Mouse (Mus musculus) G1E-ER4 (cell line): ENCODE results near the gene Gm20721. TPM values are rescaled to one million over a fixed set of nuclear protein-coding genes. Genes with fewer than 3 reads are reported as not detected.

ENCODE experiments used
- GATA1 ChIP-seq: IDR thresholded peaks from one replicate; pipeline ENCODE4 v1.8.0; 2012; ENCODE audit warnings: low read length, inconsistent platforms
- polyA plus RNA-seq: library from polyadenylated mRNA; stranded (reverse); fragments of >175 nt; gene quantifications from 2 replicates; pipeline ENCODE4 v1.2.3, GENCODE M21; 2012

Gm20721 gene
- polyA plus RNA-seq, 1 experiment: 0.33 TPM

DNA sequence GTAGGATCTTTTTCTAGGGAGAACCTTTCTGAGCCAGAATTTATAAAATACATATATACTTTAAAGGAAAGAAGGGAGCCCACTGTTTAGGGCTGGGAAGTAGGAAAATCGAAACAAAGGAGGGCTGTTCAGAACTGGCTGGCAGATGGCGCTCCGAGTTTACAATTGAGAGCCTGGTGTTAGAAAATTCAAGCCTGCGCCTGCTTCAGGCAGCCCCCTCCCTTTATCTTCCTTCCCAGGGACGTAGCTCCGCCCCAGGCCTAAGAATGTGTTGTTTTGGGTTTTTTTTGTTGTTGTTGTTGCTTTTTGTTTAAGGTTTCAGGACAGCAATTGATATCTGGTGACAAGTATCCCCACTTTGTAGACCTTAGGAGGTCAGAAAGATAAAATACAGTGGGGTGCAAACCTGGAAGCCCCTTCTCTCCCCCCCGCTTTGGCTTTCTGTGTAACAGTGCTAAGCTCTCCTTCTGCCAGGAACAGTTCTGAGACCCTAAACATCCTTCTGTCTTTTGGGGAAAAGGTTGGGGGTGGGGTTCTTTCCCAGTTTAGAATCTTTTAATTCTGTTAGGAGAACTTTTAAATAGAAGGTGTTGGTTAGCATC, 35.5 kb downstream of the Gm20721 start:
- no peak for TF ChIP-seq GATA1

DNA sequence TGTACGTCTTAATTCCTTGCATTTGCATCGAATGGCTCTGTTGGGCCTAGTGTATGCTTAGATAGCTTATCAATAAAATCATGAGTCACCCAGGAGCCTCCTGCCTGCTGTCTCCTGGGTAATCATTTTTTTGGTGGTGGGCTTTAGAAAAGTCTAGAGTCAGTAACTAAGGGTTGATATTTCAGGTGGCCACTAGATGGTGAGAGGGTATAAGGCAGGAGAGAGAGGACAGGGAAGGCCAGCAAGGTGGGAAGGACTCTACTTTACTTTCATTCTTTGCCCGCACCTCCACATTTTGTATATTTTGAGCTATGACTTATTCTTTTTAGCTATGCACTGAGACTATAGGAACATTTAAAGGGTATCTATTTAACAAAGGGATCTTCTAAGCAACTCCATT, 38.6 kb downstream of the Gm20721 start:
- no peak for TF ChIP-seq GATA1

DNA sequence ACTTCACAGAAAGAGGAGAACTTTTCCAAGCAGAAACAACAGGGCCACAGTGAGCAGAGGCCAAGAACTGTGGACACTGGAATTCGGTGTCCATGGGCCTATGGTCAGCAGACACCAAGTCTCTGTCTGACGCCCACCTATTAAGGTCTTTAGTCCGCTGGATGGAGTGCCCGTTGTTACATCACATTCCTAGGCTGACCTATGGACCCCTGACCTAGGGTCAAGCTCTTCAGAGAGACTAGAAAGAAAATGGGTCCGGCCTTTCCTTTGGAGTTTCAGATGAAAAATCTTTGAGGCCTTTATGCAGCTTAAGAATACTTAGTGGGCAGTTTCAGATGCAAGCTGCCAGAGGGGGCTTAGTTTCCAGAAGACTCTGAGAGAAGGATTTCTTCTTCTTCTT, 40.9 kb downstream of the Gm20721 start:
- TF ChIP-seq GATA1: no peak

- TF ChIP-seq GATA1: no peak
Measured at GRCm38 (mm10) chr2:174302526-174302925, 44.0 kb downstream of the Gm20721 start.

DNA sequence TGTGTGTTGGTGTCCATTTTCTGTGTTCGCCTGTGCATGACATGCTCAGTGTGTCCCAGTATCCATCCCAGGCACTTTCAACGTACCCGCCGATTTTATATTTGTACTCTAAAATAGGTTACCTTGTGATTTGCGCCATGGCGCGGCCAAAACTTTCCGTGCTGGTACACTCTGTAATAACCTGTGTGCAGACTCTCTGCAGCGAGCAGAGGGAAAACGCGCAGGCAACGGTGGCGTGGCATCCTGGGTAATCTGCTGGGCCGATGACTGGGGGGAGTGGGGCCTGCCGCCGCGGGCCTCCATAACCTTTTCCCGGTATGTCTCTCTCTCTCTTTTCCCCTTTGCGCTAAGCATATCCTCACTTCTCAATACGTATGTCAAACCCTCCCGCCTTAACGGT, 45.8 kb downstream of the Gm20721 start:
- no peak for TF ChIP-seq GATA1

DNA sequence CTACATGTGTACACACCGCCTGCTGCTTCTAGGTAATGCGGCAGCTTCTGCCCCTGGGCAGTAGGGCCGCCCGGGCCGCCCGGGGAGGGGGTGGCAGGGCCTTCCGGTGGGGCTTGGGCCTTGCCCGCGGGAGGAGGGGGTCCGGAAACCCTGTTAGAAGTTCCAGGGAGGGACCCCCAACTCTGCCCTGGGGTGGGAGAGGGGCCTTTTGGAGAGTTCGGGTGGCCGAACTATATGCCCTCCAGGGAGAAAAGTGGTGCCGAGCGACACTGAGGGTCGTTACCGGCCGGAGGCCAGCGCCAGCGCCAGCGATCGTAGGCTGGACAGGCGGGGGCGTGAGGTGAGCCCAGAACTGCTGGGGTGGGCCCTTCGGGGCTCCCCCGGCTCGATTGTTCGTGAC, 46.3 kb downstream of the Gm20721 start:
- TF ChIP-seq GATA1: no peak

GRCm38 (mm10) chr2:174299771-174300160, 46.7 kb downstream of the Gm20721 start:
- TF ChIP-seq GATA1: no peak

DNA sequence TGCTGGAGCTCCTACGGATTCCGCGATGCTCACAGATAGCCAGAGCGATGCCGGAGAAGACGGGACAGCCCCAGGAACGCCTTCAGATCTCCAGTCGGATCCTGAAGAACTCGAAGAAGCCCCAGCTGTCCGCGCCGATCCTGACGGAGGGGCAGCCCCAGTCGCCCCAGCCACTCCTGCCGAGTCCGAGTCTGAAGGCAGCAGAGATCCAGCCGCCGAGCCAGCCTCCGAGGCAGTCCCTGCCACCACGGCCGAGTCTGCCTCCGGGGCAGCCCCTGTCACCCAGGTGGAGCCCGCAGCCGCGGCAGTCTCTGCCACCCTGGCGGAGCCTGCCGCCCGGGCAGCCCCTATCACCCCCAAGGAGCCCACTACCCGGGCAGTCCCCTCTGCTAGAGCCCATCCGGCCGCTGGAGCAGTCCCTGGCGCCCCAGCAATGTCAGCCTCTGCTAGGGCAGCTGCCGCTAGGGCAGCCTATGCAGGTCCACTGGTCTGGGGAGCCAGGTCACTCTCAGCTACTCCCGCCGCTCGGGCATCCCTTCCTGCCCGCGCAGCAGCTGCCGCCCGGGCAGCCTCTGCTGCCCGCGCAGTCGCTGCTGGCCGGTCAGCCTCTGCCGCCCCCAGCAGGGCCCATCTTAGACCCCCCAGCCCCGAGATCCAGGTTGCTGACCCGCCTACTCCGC, 47.3 kb downstream of the Gm20721 start:
- TF ChIP-seq GATA1: no peak

GRCm38 (mm10) chr2:174298471-174298870, 48.0 kb downstream of the Gm20721 start:
- no peak for TF ChIP-seq GATA1

GRCm38 (mm10) chr2:174297851-174298250, 48.7 kb downstream of the Gm20721 start:
- no peak for TF ChIP-seq GATA1

DNA sequence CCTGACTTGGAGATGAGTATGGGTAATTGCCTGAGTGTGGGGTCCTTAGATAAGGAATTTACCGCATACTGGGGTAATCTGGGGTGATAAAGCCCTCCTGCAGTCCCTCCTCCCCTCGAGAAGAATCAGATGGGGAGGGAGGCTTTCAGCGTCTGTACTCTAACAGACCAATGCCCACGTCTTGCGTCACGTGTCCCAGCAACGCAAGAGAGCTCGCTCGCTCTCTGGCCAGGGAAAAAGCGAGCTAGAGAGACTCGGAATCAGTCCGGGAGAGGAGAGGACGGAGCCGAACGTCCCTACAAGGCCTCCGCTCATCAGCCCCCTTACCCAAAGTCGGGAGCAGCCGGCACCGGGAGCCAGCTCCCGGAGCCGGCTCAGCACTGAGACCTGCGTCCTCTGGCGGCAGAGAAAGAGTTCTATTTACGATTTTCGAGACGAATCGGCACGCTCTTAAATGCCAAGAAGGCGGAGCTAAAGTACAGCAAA, 49.4 kb downstream of the Gm20721 start:
- TF ChIP-seq GATA1: peak; percentile 80

DNA sequence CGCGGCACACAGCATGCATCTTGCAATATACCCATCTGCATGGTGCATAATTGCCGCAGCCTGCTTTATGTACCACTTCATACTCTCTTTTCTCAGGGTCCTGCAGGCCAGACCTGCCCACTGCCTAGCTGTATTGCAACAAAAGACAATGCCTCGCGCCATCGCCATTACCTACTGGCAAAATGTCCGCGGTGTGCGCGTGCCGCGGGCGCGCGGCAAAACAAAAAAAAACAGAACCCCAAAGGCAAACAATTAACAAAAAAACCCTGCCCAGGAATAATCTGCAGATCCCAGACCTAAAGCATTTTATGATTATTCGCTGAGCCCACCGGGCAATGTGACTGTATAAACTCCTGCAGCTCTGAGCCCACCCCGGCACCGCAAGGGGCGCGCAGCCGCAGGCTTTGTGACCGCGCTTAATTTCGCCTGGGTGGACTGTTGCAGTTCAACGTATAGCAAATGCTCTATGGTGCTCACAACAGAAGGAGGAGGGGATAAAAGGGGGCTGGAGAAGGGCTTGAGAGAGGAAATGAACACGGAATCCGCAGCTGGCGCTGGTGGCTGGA, 50.5 kb downstream of the Gm20721 start:
- TF ChIP-seq GATA1: no peak

DNA sequence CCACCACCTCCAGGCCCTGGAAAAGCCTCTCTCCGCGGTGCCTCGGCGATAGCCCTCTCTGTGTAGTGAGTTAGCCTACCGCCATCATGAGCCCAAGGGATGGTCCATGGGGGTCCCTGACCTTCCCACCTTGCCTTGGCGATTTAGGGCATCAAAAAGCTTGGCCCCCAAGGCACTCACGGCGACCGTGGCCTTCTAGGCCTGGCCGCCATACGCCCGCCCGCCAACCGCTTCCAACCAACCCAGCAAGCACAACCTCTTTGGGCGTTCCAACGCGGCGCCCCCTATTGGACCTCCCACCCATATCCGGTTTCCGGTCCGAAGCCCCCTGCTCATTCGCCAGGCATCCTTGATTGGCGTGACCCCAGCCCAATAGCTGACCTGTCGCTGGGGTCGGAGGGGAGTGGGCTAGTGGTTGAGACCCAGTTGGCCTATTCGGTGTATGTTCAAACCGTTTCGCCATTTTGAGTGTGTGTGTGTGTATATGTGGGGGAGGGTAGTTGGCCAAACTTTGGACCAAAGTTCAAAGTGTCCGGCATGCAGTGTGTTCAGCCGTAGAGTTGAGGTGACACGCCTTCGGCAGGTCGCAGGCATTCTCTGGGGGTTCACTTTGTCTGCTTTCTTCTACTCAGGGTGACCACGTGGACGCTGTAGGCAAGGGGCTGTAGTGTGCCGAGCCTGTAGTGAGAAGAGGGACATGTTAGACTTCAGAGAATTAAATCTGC, 51.2 kb downstream of the Gm20721 start:
- no peak for TF ChIP-seq GATA1

GRCm38 (mm10) chr2:174294457-174294856, 52.1 kb downstream of the Gm20721 start:
- TF ChIP-seq GATA1: no peak

GRCm38 (mm10) chr2:174291662-174292030, 54.9 kb downstream of the Gm20721 start:
- TF ChIP-seq GATA1: no peak

DNA sequence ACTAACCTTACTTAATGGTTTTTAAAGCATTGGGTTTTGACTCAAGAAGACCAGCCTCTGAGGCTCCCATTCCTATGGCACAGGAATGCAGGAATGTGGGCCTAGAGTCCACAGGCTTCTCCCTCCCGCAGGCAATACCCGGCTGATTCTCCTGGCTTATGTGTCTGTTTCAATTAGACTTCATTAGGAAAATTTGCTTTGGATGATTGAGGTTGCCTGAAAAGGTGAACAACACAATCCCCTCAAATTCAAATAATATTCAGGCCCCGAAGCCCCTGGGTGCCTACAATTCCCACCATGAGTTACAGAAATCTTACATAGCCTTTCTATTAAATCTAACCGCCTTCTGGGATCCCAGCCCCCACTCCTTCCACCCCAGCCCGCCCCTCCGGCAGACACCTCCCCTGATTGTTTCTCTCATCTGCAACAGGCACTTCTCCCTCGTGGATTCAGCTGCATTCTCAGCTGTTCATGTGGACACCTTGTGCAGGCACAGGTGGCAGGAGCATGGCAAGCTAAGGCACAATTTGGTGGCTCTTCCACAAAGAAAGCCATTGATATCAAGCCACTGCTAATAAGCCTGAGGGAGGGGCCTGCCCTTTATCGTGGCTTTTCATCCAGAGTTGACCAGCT, 55.4 kb downstream of the Gm20721 start:
- TF ChIP-seq GATA1: no peak
